Mouse (Mus musculus) myocyte (in vitro differentiated cells): Measurements from ENCODE around the gene Tas2r124.

Experiments used
- CEBPB ChIP-seq: IDR thresholded peaks from 2 replicates; pipeline ENCODE4 v1.6.1; 2011; ENCODE audit warnings: mild to moderate bottlenecking, moderate library complexity; ENCODE audit not compliant: poor library complexity, insufficient read depth, severe bottlenecking
- E2F4 ChIP-seq: IDR thresholded peaks from one replicate; pipeline ENCODE4 v1.6.1; 2011; ENCODE audit warnings: mild to moderate bottlenecking, control low read depth, moderate library complexity; ENCODE audit not compliant: insufficient read depth
- MAX ChIP-seq: IDR thresholded peaks from one replicate; pipeline ENCODE4 v1.6.1; 2011; ENCODE audit warnings: low read depth, mild to moderate bottlenecking, control low read depth
- MYOD1 ChIP-seq, 3 experiments: IDR thresholded peaks; one replicate each; pipeline ENCODE4 v1.6.1; 2011; ENCODE audit warnings: control low read depth in 2 of 3, low read depth in 2 of 3, mild to moderate bottlenecking in 2 of 3, moderate library complexity in 1 of 3; ENCODE audit not compliant: insufficient read length in 2 of 3, control insufficient read depth in 1 of 3
- MYOG ChIP-seq, 3 experiments: IDR thresholded peaks; one replicate each; pipeline ENCODE4 v1.6.1; 2011; ENCODE audit warnings: control low read depth in 2 of 3, low read depth in 2 of 3, mild to moderate bottlenecking in 2 of 3; ENCODE audit not compliant: insufficient read length in 2 of 3, control insufficient read depth in 1 of 3, insufficient read depth in 1 of 3
- POLR2A ChIP-seq: IDR thresholded peaks from one replicate; pipeline ENCODE4 v1.6.1; 2011; ENCODE audit warnings: low read depth, mild to moderate bottlenecking, control low read depth, moderate library complexity; ENCODE audit not compliant: insufficient read length
- POLR2AphosphoS2 ChIP-seq: IDR thresholded peaks from one replicate; pipeline ENCODE4 v1.6.1; 2011; ENCODE audit warnings: low read depth, control low read depth; ENCODE audit not compliant: insufficient read length
- REST ChIP-seq: IDR thresholded peaks from one replicate; pipeline ENCODE4 v1.6.1; 2011; ENCODE audit warnings: mild to moderate bottlenecking, control low read depth, moderate library complexity; ENCODE audit not compliant: insufficient read depth, insufficient read length
- TCF3 ChIP-seq: IDR thresholded peaks from one replicate; pipeline ENCODE4 v1.6.1; 2011; ENCODE audit warnings: low read depth, control low read depth; ENCODE audit not compliant: insufficient read length
- USF1 ChIP-seq: IDR thresholded peaks from one replicate; pipeline ENCODE4 v1.6.1; 2011; ENCODE audit warnings: low read depth, mild to moderate bottlenecking, control low read depth, moderate library complexity

GRCm38 (mm10) chr6:132737935-132738334, 16.6 kb upstream of the Tas2r124 start, which contains the start of gene Tas2r115:
- no peak for TF ChIP-seq POLR2A
- no peak for TF ChIP-seq MYOG (IDR thresholded peaks at IDR 0.05; ENCODE audit: control insufficient read depth in 1 of 3, insufficient read depth in 1 of 3, insufficient read length in 2 of 3, low read depth in 2 of 3)
- TF ChIP-seq CEBPB: no peak
- TF ChIP-seq MAX: no peak
- no peak for TF ChIP-seq MYOD1 (IDR thresholded peaks at IDR 0.05; ENCODE audit: control insufficient read depth in 1 of 3, insufficient read length in 2 of 3, low read depth in 2 of 3)
- TF ChIP-seq E2F4: no peak
- TF ChIP-seq TCF3: no peak
- TF ChIP-seq USF1: no peak
- TF ChIP-seq POLR2AphosphoS2: no peak
- no peak for TF ChIP-seq REST
